In genomic region chrX:169987368-169987837, GRCm38 (mm10) we compare ENCODE assay signal across 8 mouse cellular contexts. TPM values are rescaled to one million over a fixed set of nuclear protein-coding genes. Genes with fewer than 3 reads are reported as not detected.
DNase-seq lines count a peak whose midpoint lies in the region; ATAC-seq lines count a peak whose summit lies in the region.
"Not testable (repeated sequence)": the region's sequence is repeated elsewhere in the genome, so short reads cannot be mapped to it uniquely, and the experiment has no call there.

No protein-coding gene starts in this region.

- not testable (repeated sequence) for H3K4me1 ChIP-seq in hindbrain, embryonic 15.5 days (replicated peaks)

- not testable (repeated sequence) for H3K9ac ChIP-seq in hindbrain, embryonic 15.5 days

- peaks cover 39% of the 10 kb centered on the region for H3K9me3 ChIP-seq in hindbrain, embryonic 15.5 days

- not testable (repeated sequence) for H3K27me3 ChIP-seq in hindbrain, embryonic 15.5 days

- DNase-seq in ZHBTc4 (ENCODE audit: low read depth, low spot score), result peak; percentile 90
- peak; percentile 35 to 71 for DNase-seq in cerebellum, postnatal 4 days (ENCODE audit: low spot score in 2 of 2)
- DNase-seq in frontal cortex, postnatal 25 days (ENCODE audit: low spot score in 2 of 2), result peak; percentile 71
- peak; percentile 56 to 73 for DNase-seq in layer of hippocampus, postnatal 25 days (ENCODE audit: extremely low spot score in 1 of 2, low spot score in 1 of 2)
- peak; percentile 40 for DNase-seq in lung, postnatal 10 days
- peak; percentile 75 for DNase-seq in retina, embryonic 14.5 days (ENCODE audit: low spot score)
- peak; percentile 63 for DNase-seq in urinary bladder, adult 2 months (ENCODE audit: low spot score)

- peaks cover 57% of the 10 kb centered on the region for H3K36me3 ChIP-seq in hindbrain, embryonic 15.5 days

- H3K4me3 ChIP-seq in hindbrain, embryonic 15.5 days, result not testable (repeated sequence)

- peak; percentile 17 for ATAC-seq in hindbrain, embryonic 15.5 days (ENCODE audit: low FRiP score, low read depth)

- H3K4me2 ChIP-seq in hindbrain, embryonic 15.5 days, result not testable (repeated sequence)

- H3K27ac ChIP-seq in hindbrain, embryonic 15.5 days (replicated peaks), result not testable (repeated sequence)

- WGBS in hindbrain, embryonic 15.5 days, result 86% methylated on average over 28 of the region's 28 CpGs

RNA-seq across cellular contexts. Expression of gene Gm21887, which starts 22.1 kb away (rescaled TPM):
- polyA plus RNA-seq in hindbrain, embryonic 15.5 days (2015; fragmentation: Nextera tagmentation; extraction: Ambion mirVana), result 195 and 248 TPM in 2 replicates
- total RNA-seq in layer of hippocampus, postnatal 25 days (2021), result 100 to 1,000 TPM in 1 of 2 experiments, 10 to 100 TPM in 1; 65.7 to 260 TPM
- 220 and 239 TPM in 2 replicates for polyA plus RNA-seq in urinary bladder, adult 2 months (2012; rRNA removed)

Comparison
In these comparisons a context has a peak if more than half of its experiments do, and no peak if none do; other contexts are left out.
1. DNase-seq: peak in every context shown above with its lines; median percentile 90 in ZHBTc4; 75 in retina, embryonic 14.5 days; 71 in frontal cortex, postnatal 25 days; 64 in layer of hippocampus, postnatal 25 days; 63 in urinary bladder, adult 2 months; 53 in cerebellum, postnatal 4 days; 40 in lung, postnatal 10 days.